Mouse (Mus musculus) left cerebral cortex, postnatal 14 days (tissue): ENCODE results near the gene Ccdc70. TPM values are rescaled to one million over a fixed set of nuclear protein-coding genes. Genes with fewer than 3 reads are reported as not detected.

Experiments used
- DNase-seq, 2 experiments: peaks; one replicate each; pipeline ENCODE4 v3.0.0; 2021 to 2022; ENCODE audit warnings: low spot score in 2 of 2, mixed read lengths in 1 of 2
- intact Hi-C: fragments of 180-260 bp; cut with DNase I; formaldehyde crosslinking; loops from one replicate; pipeline ENCODE4 v1.15.1; 2025
- total RNA-seq, 2 experiments: library from RNA; stranded (reverse); gene quantifications; 2 replicates each; pipeline ENCODE4 v1.2.3; 2021

The Ccdc70 gene
- total RNA-seq, 2 experiments from 2014 or later: not detected

DNA sequence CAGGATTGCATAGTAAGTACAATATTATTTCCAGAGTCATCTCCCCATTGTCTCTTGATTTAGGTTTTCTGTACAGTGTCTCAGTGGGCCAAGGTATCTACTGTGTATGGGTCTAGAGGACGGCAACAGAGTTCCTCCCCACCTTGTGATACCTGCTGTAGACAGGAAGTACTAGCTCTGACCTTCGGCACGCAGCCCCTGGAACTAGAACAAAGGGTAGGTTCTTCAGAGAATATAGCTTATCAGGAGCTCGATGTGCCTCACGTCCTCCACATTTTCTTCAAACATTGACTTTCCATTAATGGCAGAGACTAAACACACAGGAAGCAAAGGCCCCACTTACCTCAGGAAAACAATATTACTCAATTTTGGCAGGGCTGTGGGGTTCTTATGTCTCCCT, 49.9 kb downstream of the Ccdc70 start:
- DNase-seq: no peak
- intact Hi-C loops: no loop called here

DNA sequence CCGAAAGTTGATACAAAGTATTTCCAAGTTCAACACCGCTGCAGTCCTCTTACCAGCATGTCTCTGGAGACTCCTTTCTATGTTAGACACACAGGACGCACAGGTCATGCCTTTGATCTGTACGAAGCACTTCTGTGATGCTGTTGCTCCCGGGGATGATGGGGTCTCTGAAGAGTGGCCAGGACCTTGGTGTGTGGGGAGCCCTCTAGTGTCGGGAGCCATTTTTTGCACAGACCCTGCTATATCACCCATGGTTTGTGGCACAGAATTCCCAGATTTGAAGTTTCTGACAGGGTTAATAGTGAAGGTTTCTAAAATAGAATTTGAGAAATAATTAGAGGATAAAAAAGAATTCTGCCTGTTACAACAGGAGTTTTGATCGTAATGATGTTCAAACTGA, 52.7 kb downstream of the Ccdc70 start:
- DNase-seq: no peak
- intact Hi-C loops: no loop called here

Other genes starting within 250 kb of the Ccdc70 start
- gene Defa24, start 235.3 kb upstream of the Ccdc70 start, total RNA-seq: not detected
- gene Defb50, start 146.2 kb upstream of the Ccdc70 start, total RNA-seq: not detected
- not detected for gene Defb2, start 129.8 kb upstream of the Ccdc70 start, total RNA-seq
- gene Defb10, start 110.9 kb upstream of the Ccdc70 start, total RNA-seq: not detected
- gene Defb9, start 84.4 kb upstream of the Ccdc70 start, total RNA-seq: not detected
- gene Defb11, start 63.4 kb upstream of the Ccdc70 start, total RNA-seq: 1 to 10 TPM in 1 of 2 experiments, not detected in 1; 1.5 TPM
- gene Defb15, start 37.1 kb upstream of the Ccdc70 start, total RNA-seq: not detected
- not detected for gene Defb35, start 31.4 kb upstream of the Ccdc70 start, total RNA-seq
- not detected for gene Defb13, start 23.0 kb upstream of the Ccdc70 start, total RNA-seq
- gene Fam90a1a, start 11.1 kb upstream of the Ccdc70 start, total RNA-seq: not detected
- 1 to 10 TPM; 2.5 to 2.9 TPM for gene Atp7b, start 90.5 kb downstream of the Ccdc70 start, total RNA-seq
- 10 to 100 TPM; 28.1 to 32.6 TPM for gene Alg11, start 90.9 kb downstream of the Ccdc70 start, total RNA-seq
- gene Nek5, start 155.3 kb downstream of the Ccdc70 start, total RNA-seq: under 1 TPM in 1 of 2 experiments, not detected in 1; 0.48 TPM
- 1 to 10 TPM; 1.6 to 2.0 TPM for gene Nek3, start 196.7 kb downstream of the Ccdc70 start, total RNA-seq
- gene Ckap2, start 216.0 kb downstream of the Ccdc70 start, total RNA-seq: 1 to 10 TPM; 1.3 to 2.2 TPM
- gene Vps36, start 223.0 kb downstream of the Ccdc70 start, total RNA-seq: 10 to 100 TPM; 34.2 to 35.6 TPM